Mouse (Mus musculus) thymus, adult 2 months (tissue): ENCODE measurements around the gene Rtp4.

Experiments
- CTCF ChIP-seq: fragments of 200-500 bp; IDR thresholded peaks from 2 replicates; pipeline ENCODE4 v1.5.1; 2012; ENCODE audit warnings: mild to moderate bottlenecking, control low read depth, low read length, moderate library complexity, borderline replicate concordance; ENCODE audit not compliant: control insufficient read depth, poor library complexity, insufficient read depth; ENCODE audit errors: extremely low read depth
- POLR2A ChIP-seq: fragments of 200-500 bp; IDR thresholded peaks from 2 replicates; pipeline ENCODE4 v1.6.1; 2012; ENCODE audit warnings: mild to moderate bottlenecking, low read length, control low read depth, moderate library complexity; ENCODE audit not compliant: control insufficient read depth, poor library complexity, insufficient read depth; ENCODE audit errors: extremely low read depth

DNA sequence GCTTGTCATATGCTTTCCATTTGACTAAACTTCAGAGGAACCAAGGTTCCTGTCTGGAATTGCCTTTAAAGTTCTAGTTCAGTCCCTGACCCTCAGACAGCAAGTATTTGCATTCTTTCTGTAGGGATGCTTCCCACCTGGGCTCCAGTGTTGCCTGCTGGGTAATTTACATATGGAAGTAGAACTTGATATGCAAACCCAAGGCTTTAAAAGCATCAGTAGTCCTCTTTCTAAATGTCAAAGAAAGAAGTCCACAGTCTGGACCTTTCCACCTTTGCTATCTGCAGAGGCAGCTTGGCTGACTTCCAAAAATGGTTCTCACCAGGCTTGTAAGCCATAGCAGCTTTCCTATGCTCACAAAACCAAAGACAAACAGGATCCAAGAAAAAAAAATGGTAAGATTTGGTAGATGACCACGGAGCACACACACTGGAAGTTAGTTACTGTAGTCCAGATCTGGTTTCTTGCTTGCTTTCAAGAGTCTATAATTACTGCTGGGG is 87.9 kb downstream of the Rtp4 start:
- no peak for TF ChIP-seq CTCF
- no peak for TF ChIP-seq POLR2A
